Mouse (Mus musculus): Measurements from ENCODE around the gene Sidt1. TPM values are rescaled to one million over a fixed set of nuclear protein-coding genes. Genes with fewer than 3 reads are reported as not detected.

Sidt1 gene
- polyA plus RNA-seq, 1 experiment from 2014 or later: 3.4 TPM

GRCm38 (mm10) chr16:44226706-44227291 is 106.2 kb downstream of the Sidt1 start:
- Histone ChIP-seq H3K36me3 (peaks cover 8% of the 10 kb centered on the region; the same call in 1 of the 2 replicates), H3K27me3 (no peaks in the 10 kb centered on the region), H3K9me3 (no peaks in the 10 kb centered on the region), H3K4me3 (no peak overlapping the region), H3K4me1 (replicated peaks) (no peaks in the 10 kb centered on the region), H3K4me2 (no peak overlapping the region), H3K9ac (no peak overlapping the region), H3K27ac (no peak overlapping the region)
- no peak for ATAC-seq (ENCODE audit: low FRiP score)
- 92% methylated on average over 13 of the region's 13 CpGs for WGBS

DNA sequence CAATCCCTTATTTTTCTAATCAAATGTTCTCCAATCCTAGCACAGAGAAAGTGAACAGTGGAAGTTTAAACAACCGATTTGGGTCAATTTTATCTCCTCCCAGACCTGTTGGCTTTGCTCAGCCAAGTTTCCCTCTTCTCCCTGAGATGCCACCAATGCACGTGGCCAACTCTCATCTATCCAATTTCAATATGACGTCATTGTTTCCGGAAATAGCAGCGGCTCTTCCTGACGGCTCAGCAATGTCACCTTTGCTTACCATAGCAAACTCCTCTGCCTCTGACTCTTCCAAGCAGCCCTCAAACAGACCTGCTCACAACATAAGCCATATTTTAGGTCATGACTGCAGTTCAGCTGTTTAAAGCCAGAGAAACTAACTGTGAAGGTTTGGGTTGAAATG is 111.5 kb downstream of the Sidt1 start:
- Histone ChIP-seq H3K27me3 (no peaks in the 10 kb centered on the region), H3K36me3 (peaks cover 59% of the 10 kb centered on the region), H3K9ac (no peak overlapping the region), H3K9me3 (no peaks in the 10 kb centered on the region), H3K27ac (no peak overlapping the region), H3K4me3 (no peak overlapping the region), H3K4me1 (replicated peaks) (no peaks in the 10 kb centered on the region), H3K4me2 (no peak overlapping the region)
- 91% methylated on average over 6 of the region's 6 CpGs for WGBS
- ATAC-seq (ENCODE audit: low FRiP score): no peak

- ATAC-seq (ENCODE audit: low FRiP score): no peak
- WGBS: 98% methylated on average over 7 of the region's 7 CpGs
- Histone ChIP-seq H3K9ac (no peak overlapping the region), H3K36me3 (peaks cover 96% of the 10 kb centered on the region), H3K4me1 (replicated peaks) (no peaks in the 10 kb centered on the region), H3K27me3 (no peaks in the 10 kb centered on the region), H3K27ac (no peak overlapping the region), H3K4me3 (no peak overlapping the region), H3K9me3 (no peaks in the 10 kb centered on the region), H3K4me2 (no peak overlapping the region)
These were observed 116.6 kb downstream of the Sidt1 start for GRCm38 (mm10) chr16:44216417-44216816.

DNA sequence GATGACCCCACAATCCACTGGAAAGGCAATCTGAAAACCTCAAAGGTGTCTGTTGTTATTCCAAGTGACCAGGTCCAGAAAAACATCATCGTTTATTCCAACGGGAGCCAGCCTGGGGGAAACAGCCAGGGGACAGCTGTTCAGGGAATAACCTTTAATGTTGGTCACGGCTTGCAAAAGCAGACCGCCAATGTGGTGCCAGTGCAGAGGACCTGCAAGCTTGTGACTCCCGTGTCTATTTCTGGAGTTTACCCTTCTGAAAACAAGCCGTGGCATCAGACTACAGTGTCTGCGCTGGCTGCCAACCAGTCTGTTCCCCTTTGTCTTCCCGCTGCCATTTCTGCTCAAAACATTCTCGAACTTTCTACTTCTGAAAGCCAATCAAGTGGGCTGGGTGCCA is 117.5 kb downstream of the Sidt1 start:
- no peak overlapping the region for H3K4me3 ChIP-seq
- H3K4me2 ChIP-seq: no peak overlapping the region
- peaks cover 94% of the 10 kb centered on the region for H3K36me3 ChIP-seq
- no peaks in the 10 kb centered on the region for H3K4me1 ChIP-seq (replicated peaks)
- 93% methylated on average over 9 of the region's 9 CpGs for WGBS
- H3K27ac ChIP-seq: no peak overlapping the region
- no peaks in the 10 kb centered on the region for H3K27me3 ChIP-seq
- no peaks in the 10 kb centered on the region for H3K9me3 ChIP-seq
- H3K9ac ChIP-seq: no peak overlapping the region
- no peak for ATAC-seq (ENCODE audit: low FRiP score)

DNA sequence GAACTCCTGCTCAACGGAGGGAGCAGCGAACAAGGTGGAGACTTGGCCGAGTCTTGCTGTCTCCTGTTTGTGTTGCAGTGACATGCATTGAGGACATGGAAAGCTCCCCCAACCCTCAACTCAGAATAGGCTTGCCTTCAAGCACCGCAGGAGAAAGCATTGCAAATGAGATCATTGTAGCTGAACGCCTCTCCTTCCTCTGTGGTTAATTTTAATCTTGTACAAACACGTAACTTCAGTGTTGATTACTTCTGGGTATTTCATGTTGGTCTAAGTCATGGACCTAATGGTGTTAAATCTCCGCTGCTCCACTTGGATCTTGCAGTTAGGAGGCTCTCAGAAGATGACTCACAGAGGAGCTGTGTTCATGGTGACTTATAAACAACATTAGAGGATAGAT is 120.3 kb downstream of the Sidt1 start:
- H3K27me3 ChIP-seq: no peaks in the 10 kb centered on the region
- no peaks in the 10 kb centered on the region for H3K4me1 ChIP-seq (replicated peaks)
- no peak for ATAC-seq (ENCODE audit: low FRiP score)
- no peak overlapping the region for H3K27ac ChIP-seq
- H3K9me3 ChIP-seq: no peaks in the 10 kb centered on the region
- H3K36me3 ChIP-seq: peaks cover 86% of the 10 kb centered on the region
- H3K4me3 ChIP-seq: no peak overlapping the region
- 96% methylated on average over 7 of the region's 7 CpGs for WGBS
- H3K4me2 ChIP-seq: no peak overlapping the region
- H3K9ac ChIP-seq: no peak overlapping the region

- no peaks in the 10 kb centered on the region for H3K27me3 ChIP-seq
- H3K27ac ChIP-seq: no peak overlapping the region
- no peak overlapping the region for H3K4me3 ChIP-seq
- 96% methylated on average over 1 of the region's 1 CpGs for WGBS
- H3K9ac ChIP-seq: no peak overlapping the region
- H3K4me2 ChIP-seq: no peak overlapping the region
- ATAC-seq (ENCODE audit: low FRiP score): no peak
- H3K36me3 ChIP-seq: peaks cover 77% of the 10 kb centered on the region
- H3K9me3 ChIP-seq: no peaks in the 10 kb centered on the region
- no peaks in the 10 kb centered on the region for H3K4me1 ChIP-seq (replicated peaks)
These were observed 122.0 kb downstream of the Sidt1 start for GRCm38 (mm10) chr16:44211054-44211414.

GRCm38 (mm10) chr16:44210156-44211053 is 122.6 kb downstream of the Sidt1 start:
- Histone ChIP-seq H3K4me2 (no peak overlapping the region), H3K27ac (no peak overlapping the region), H3K4me3 (no peak overlapping the region), H3K9ac (no peak overlapping the region), H3K4me1 (replicated peaks) (no peaks in the 10 kb centered on the region), H3K36me3 (peaks cover 77% of the 10 kb centered on the region), H3K9me3 (no peaks in the 10 kb centered on the region), H3K27me3 (no peaks in the 10 kb centered on the region)
- no peak for ATAC-seq (ENCODE audit: low FRiP score)
- 83% methylated on average over 10 of the region's 10 CpGs for WGBS

GRCm38 (mm10) chr16:44205973-44206372 is 127.0 kb downstream of the Sidt1 start:
- H3K9ac ChIP-seq: no peak overlapping the region
- H3K4me2 ChIP-seq: no peak overlapping the region
- 93% methylated on average over 8 of the region's 8 CpGs for WGBS
- H3K36me3 ChIP-seq: peaks cover 62% of the 10 kb centered on the region
- H3K27me3 ChIP-seq: no peaks in the 10 kb centered on the region
- H3K4me1 ChIP-seq (replicated peaks): no peaks in the 10 kb centered on the region
- H3K4me3 ChIP-seq: no peak overlapping the region
- no peak overlapping the region for H3K27ac ChIP-seq
- no peak for ATAC-seq (ENCODE audit: low FRiP score)
- no peaks in the 10 kb centered on the region for H3K9me3 ChIP-seq

DNA sequence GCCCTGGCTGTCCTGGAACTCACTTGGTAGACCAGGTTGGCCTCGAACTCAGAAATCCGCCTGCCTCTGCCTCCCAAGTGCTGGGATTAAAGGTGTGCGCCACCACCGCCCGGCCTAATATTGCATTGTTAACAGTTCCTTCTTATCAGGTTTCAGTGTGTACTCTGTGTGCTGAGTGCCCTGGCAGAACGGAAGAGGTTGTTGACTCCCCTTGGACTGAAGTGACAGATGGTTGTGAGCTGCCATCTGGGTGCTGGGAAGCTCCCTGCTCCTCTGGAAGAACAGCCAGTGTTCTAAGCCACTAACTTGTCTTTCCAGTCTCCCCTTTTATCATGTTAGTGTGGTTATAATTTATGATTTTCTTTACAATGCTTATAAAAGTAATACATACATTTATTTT is 128.7 kb downstream of the Sidt1 start:
- peaks cover 56% of the 10 kb centered on the region for H3K36me3 ChIP-seq
- ATAC-seq (ENCODE audit: low FRiP score): no peak
- H3K9ac ChIP-seq: no peak overlapping the region
- H3K4me2 ChIP-seq: no peak overlapping the region
- no peaks in the 10 kb centered on the region for H3K9me3 ChIP-seq
- H3K27me3 ChIP-seq: no peaks in the 10 kb centered on the region
- no peak overlapping the region for H3K27ac ChIP-seq
- 85% methylated on average over 6 of the region's 6 CpGs for WGBS
- H3K4me1 ChIP-seq (replicated peaks): no peaks in the 10 kb centered on the region
- H3K4me3 ChIP-seq: no peak overlapping the region

DNA sequence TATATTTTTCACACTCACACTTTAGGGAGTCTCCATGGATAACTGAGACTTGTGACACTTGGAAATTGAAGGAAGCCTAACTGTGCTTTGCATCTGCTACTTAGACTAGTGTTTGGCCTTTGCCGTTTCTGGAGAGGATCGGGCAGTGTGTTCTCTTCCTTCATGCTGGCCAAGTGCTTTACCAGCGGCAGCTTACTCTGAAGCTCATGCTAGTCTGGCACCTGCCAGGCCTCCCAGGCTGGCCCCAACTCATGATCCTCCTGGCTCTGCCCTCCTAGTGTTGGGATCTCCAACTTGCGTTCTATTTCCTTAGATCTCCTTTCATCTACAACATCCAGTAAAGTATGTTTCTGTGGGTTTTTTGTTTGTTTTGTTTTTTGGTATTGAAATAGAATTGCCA is 132.8 kb downstream of the Sidt1 start:
- WGBS: 94% methylated on average over 4 of the region's 4 CpGs
- no peaks in the 10 kb centered on the region for H3K9me3 ChIP-seq
- no peak overlapping the region for H3K4me3 ChIP-seq
- H3K9ac ChIP-seq: no peak overlapping the region
- H3K27ac ChIP-seq: no peak overlapping the region
- no peak for ATAC-seq (ENCODE audit: low FRiP score)
- no peaks in the 10 kb centered on the region for H3K27me3 ChIP-seq
- peaks cover 40% of the 10 kb centered on the region for H3K36me3 ChIP-seq
- H3K4me2 ChIP-seq: no peak overlapping the region
- H3K4me1 ChIP-seq (replicated peaks): no peaks in the 10 kb centered on the region

GRCm38 (mm10) chr16:44199066-44199703 is 133.8 kb downstream of the Sidt1 start:
- H3K27ac ChIP-seq: no peak overlapping the region
- H3K4me2 ChIP-seq: no peak overlapping the region
- no peaks in the 10 kb centered on the region for H3K27me3 ChIP-seq
- no peaks in the 10 kb centered on the region for H3K4me1 ChIP-seq (replicated peaks)
- H3K9ac ChIP-seq: no peak overlapping the region
- H3K4me3 ChIP-seq: no peak overlapping the region
- peaks cover 40% of the 10 kb centered on the region for H3K36me3 ChIP-seq
- 92% methylated on average over 14 of the region's 14 CpGs for WGBS
- H3K9me3 ChIP-seq: no peaks in the 10 kb centered on the region
- ATAC-seq (ENCODE audit: low FRiP score): no peak

GRCm38 (mm10) chr16:44190968-44191367 is 142.0 kb downstream of the Sidt1 start:
- ATAC-seq (ENCODE audit: low FRiP score): no peak
- WGBS: 94% methylated on average over 2 of the region's 2 CpGs
- no peak overlapping the region for H3K4me3 ChIP-seq
- no peak overlapping the region for H3K4me2 ChIP-seq
- no peaks in the 10 kb centered on the region for H3K4me1 ChIP-seq (replicated peaks)
- no peak overlapping the region for H3K27ac ChIP-seq
- H3K36me3 ChIP-seq: 0 out of 2 replicates have a peak, but pooled peaks cover 3% of the 10 kb centered on the region
- no peaks in the 10 kb centered on the region; the same call in 1 of the 2 replicates for H3K9me3 ChIP-seq
- no peak overlapping the region for H3K9ac ChIP-seq
- no peaks in the 10 kb centered on the region for H3K27me3 ChIP-seq

Measured in hindbrain, embryonic 13.5 days (tissue).